Mouse (Mus musculus): Measurements from ENCODE around the gene Vwa3b. TPM values are rescaled to one million over a fixed set of nuclear protein-coding genes. Genes with fewer than 3 reads are reported as not detected.
"Not testable (repeated sequence)": the region's sequence is repeated elsewhere in the genome, so short reads cannot be mapped to it uniquely, and the experiment has no call there.

The Vwa3b gene
- polyA plus RNA-seq, 1 experiment from 2014 or later: 0.34 TPM

DNA sequence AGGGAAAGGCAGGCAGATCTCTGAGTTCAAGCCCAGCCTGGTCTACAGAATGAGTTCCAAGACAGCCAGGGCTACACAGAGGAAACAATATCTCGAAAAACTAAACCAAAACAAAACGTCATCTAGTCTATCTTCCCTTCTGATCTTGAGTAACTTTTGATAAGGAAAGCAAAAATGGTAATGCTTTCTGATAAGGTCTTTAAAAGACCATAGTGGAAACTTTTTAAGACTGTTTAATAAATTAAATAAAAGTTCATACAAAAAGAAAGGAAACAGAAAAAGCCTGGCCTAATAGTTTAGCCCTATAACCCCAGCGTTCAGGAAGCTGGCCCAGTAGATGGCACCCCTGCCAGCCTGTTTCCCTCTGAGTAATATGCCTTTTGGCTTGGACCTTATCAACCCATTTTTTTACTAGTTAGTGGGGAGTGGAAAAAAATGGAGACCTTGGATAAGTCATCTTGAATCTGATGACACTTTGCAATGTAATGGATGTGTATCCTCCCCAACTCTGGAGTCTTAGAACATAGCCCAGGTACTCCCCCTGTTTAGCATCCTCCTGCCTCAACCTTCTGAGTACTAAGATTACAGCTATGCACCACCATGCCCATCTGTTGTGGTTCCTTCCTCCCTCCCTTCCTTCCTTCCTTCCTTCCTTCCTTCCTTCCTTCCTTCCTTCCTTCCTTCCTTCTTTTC, 23.9 kb upstream of the Vwa3b start:
- Histone ChIP-seq H3K4me3 (replicated peaks; ENCODE audit: low read depth, low read length) (no peak overlapping the region), H3K36me3 (ENCODE audit: control insufficient read depth, insufficient read depth, low read length) (no peaks in the 10 kb centered on the region), H3K4me1 (ENCODE audit: control insufficient read depth, insufficient read depth, low read length) (no peaks in the 10 kb centered on the region), H3K27me3 (ENCODE audit: control insufficient read depth, insufficient read depth, low read length) (no peaks in the 10 kb centered on the region), H3K9me3 (ENCODE audit: control insufficient read depth, low read length) (no peaks in the 10 kb centered on the region), H3K9ac (replicated peaks; ENCODE audit: low read length) (no peak overlapping the region), H3K4me2 (ENCODE audit: low read length) (no peak overlapping the region), H3K27ac (replicated peaks; ENCODE audit: low read depth, low read length) (no peak overlapping the region)
- 74% methylated on average over 3 of the region's 3 CpGs for WGBS
- DNase-seq: no peak
- no peak for ATAC-seq (ENCODE audit: low FRiP score, low TSS enrichment)

DNA sequence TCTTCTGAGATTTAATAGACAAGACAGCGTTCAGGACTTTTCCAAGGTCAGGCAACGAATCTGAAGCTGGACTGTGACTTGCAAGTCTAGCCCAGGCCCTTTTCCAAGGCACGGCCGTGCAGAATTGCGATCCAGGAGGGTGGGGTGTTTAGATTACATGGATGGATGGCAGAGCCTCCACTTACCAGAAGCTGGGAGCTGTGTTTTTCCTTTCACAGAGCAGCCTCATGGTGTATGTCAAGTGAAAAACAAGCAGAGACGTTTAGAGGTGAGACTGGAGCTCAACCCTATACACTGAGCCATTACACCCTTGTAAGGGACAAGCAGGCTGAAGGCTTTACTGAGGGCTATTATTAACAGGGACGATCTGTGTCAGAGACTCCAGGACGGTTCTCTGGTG, 21.9 kb upstream of the Vwa3b start:
- no peak for DNase-seq
- H3K9me3 ChIP-seq (ENCODE audit: control insufficient read depth, low read length): no peaks in the 10 kb centered on the region
- H3K9ac ChIP-seq (replicated peaks; ENCODE audit: low read length): no peak overlapping the region
- H3K4me2 ChIP-seq (ENCODE audit: low read length): no peak overlapping the region
- no peaks in the 10 kb centered on the region for H3K27me3 ChIP-seq (ENCODE audit: control insufficient read depth, insufficient read depth, low read length)
- no peaks in the 10 kb centered on the region for H3K4me1 ChIP-seq (ENCODE audit: control insufficient read depth, insufficient read depth, low read length)
- H3K4me3 ChIP-seq (replicated peaks; ENCODE audit: low read depth, low read length): no peak overlapping the region
- no peak overlapping the region for H3K27ac ChIP-seq (replicated peaks; ENCODE audit: low read depth, low read length)
- no peak for ATAC-seq (ENCODE audit: low FRiP score, low TSS enrichment)
- no peaks in the 10 kb centered on the region for H3K36me3 ChIP-seq (ENCODE audit: control insufficient read depth, insufficient read depth, low read length)
- WGBS: 81% methylated on average over 8 of the region's 8 CpGs

GRCm38 (mm10) chr1:37005036-37005435, 21.4 kb upstream of the Vwa3b start:
- Histone ChIP-seq H3K36me3 (ENCODE audit: control insufficient read depth, insufficient read depth, low read length) (no peaks in the 10 kb centered on the region), H3K27me3 (ENCODE audit: control insufficient read depth, insufficient read depth, low read length) (no peaks in the 10 kb centered on the region), H3K4me3 (replicated peaks; ENCODE audit: low read depth, low read length) (no peak overlapping the region), H3K9ac (replicated peaks; ENCODE audit: low read length) (no peak overlapping the region), H3K4me1 (ENCODE audit: control insufficient read depth, insufficient read depth, low read length) (no peaks in the 10 kb centered on the region), H3K27ac (replicated peaks; ENCODE audit: low read depth, low read length) (no peak overlapping the region), H3K4me2 (ENCODE audit: low read length) (no peak overlapping the region), H3K9me3 (ENCODE audit: control insufficient read depth, low read length) (no peaks in the 10 kb centered on the region)
- ATAC-seq (ENCODE audit: low FRiP score, low TSS enrichment): no peak
- WGBS: 81% methylated on average over 5 of the region's 5 CpGs
- DNase-seq: no peak

DNA sequence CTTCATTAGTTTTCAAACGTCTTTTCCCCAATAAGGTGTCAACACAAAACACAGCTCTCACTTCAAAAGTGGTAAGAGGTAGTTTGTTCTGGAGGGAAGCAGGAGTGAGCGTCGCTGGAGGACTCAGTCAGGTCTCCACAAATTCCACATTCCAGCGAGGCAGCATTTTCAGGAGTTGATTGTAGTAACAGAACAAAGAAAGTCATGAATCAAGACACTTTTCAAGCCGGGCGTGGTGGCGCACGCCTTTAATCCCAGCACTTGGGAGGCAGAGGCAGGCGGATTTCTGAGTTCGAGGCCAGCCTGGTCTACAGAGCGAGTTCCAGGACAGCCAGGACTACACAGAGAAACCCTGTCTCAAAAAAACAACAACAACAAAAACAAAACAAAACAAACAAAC, 19.9 kb upstream of the Vwa3b start:
- H3K36me3 ChIP-seq (ENCODE audit: control insufficient read depth, insufficient read depth, low read length); H3K4me1 ChIP-seq (ENCODE audit: control insufficient read depth, insufficient read depth, low read length); ATAC-seq (ENCODE audit: low FRiP score, low TSS enrichment); H3K4me3 ChIP-seq (replicated peaks; ENCODE audit: low read depth, low read length); H3K4me2 ChIP-seq (ENCODE audit: low read length); H3K27ac ChIP-seq (replicated peaks; ENCODE audit: low read depth, low read length); H3K9me3 ChIP-seq (ENCODE audit: control insufficient read depth, low read length); H3K9ac ChIP-seq (replicated peaks; ENCODE audit: low read length); H3K27me3 ChIP-seq (ENCODE audit: control insufficient read depth, insufficient read depth, low read length); DNase-seq: not testable (repeated sequence)
- 88% methylated on average over 10 of the region's 11 CpGs for WGBS

- DNase-seq: no peak
- Histone ChIP-seq H3K27me3 (ENCODE audit: control insufficient read depth, insufficient read depth, low read length) (no peaks in the 10 kb centered on the region), H3K36me3 (ENCODE audit: control insufficient read depth, insufficient read depth, low read length) (no peaks in the 10 kb centered on the region), H3K9ac (replicated peaks; ENCODE audit: low read length) (no peak overlapping the region), H3K9me3 (ENCODE audit: control insufficient read depth, low read length) (no peaks in the 10 kb centered on the region), H3K27ac (replicated peaks; ENCODE audit: low read depth, low read length) (no peak overlapping the region), H3K4me1 (ENCODE audit: control insufficient read depth, insufficient read depth, low read length) (no peaks in the 10 kb centered on the region), H3K4me2 (ENCODE audit: low read length) (no peak overlapping the region), H3K4me3 (replicated peaks; ENCODE audit: low read depth, low read length) (no peak overlapping the region)
- 83% methylated on average over 10 of the region's 10 CpGs for WGBS
- ATAC-seq (ENCODE audit: low FRiP score, low TSS enrichment): no peak
Observed at GRCm38 (mm10) chr1:37009880-37010279, 16.5 kb upstream of the Vwa3b start.

- WGBS: 83% methylated on average over 3 of the region's 3 CpGs
- no peak overlapping the region for H3K4me2 ChIP-seq (ENCODE audit: low read length)
- no peak overlapping the region for H3K4me3 ChIP-seq (replicated peaks; ENCODE audit: low read depth, low read length)
- no peaks in the 10 kb centered on the region for H3K27me3 ChIP-seq (ENCODE audit: control insufficient read depth, insufficient read depth, low read length)
- no peak overlapping the region for H3K9ac ChIP-seq (replicated peaks; ENCODE audit: low read length)
- no peaks in the 10 kb centered on the region for H3K9me3 ChIP-seq (ENCODE audit: control insufficient read depth, low read length)
- H3K27ac ChIP-seq (replicated peaks; ENCODE audit: low read depth, low read length): no peak overlapping the region
- no peaks in the 10 kb centered on the region for H3K4me1 ChIP-seq (ENCODE audit: control insufficient read depth, insufficient read depth, low read length)
- DNase-seq (no peak), ATAC-seq (ENCODE audit: low FRiP score, low TSS enrichment) (no peak)
- no peaks in the 10 kb centered on the region for H3K36me3 ChIP-seq (ENCODE audit: control insufficient read depth, insufficient read depth, low read length)
Observed at GRCm38 (mm10) chr1:37011626-37012209, 14.7 kb upstream of the Vwa3b start.

DNA sequence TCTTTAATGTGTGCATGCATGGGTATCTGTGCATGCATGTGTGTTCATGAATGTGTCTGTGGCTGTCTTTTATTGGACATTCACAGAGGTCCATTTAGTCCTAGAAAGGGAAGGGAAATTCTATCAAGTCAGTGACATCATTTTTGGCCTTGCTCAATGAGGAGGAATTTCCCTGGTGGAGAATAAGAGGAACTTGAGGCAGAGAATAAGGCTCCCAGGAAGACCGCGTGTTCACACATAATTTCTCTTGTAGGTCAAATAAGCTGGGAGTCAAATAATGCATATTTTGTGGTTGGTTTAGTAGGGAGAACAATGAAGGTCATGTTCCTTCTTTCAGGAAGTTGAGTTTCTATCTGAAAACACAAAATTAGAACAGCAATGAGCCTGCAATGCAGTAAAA, 13.4 kb upstream of the Vwa3b start:
- H3K4me3 ChIP-seq (replicated peaks; ENCODE audit: low read depth, low read length): no peak overlapping the region
- ATAC-seq (ENCODE audit: low FRiP score, low TSS enrichment): no peak
- WGBS: 94% methylated on average over 2 of the region's 2 CpGs
- no peaks in the 10 kb centered on the region for H3K36me3 ChIP-seq (ENCODE audit: control insufficient read depth, insufficient read depth, low read length)
- DNase-seq: no peak
- no peak overlapping the region for H3K27ac ChIP-seq (replicated peaks; ENCODE audit: low read depth, low read length)
- H3K4me2 ChIP-seq (ENCODE audit: low read length): no peak overlapping the region
- no peaks in the 10 kb centered on the region for H3K9me3 ChIP-seq (ENCODE audit: control insufficient read depth, low read length)
- no peak overlapping the region for H3K9ac ChIP-seq (replicated peaks; ENCODE audit: low read length)
- no peaks in the 10 kb centered on the region for H3K27me3 ChIP-seq (ENCODE audit: control insufficient read depth, insufficient read depth, low read length)
- no peaks in the 10 kb centered on the region for H3K4me1 ChIP-seq (ENCODE audit: control insufficient read depth, insufficient read depth, low read length)

DNA sequence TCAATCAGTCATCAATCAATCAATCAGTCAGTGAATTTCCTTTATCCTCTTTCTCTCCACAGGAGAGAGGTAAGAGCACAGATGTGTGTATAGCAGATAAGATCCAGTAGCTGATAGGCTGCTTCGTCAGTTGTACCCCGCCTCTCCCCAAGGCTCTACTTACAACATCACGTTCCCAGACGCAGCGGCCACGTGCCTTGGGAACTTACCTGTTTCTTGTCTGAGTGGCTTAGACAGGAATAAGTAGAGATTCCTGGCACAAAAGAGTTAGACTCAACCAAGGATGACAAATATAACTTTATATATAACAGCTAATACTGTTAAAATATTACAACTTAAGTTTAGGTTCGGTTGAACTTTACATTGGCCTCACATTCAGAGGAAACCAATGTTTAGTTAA, 12.7 kb upstream of the Vwa3b start:
- H3K9ac ChIP-seq (replicated peaks; ENCODE audit: low read length): no peak overlapping the region
- DNase-seq: no peak

GRCm38 (mm10) chr1:37019017-37019416, 7.4 kb upstream of the Vwa3b start:
- 95% methylated on average over 6 of the region's 6 CpGs for WGBS
- ATAC-seq (ENCODE audit: low FRiP score, low TSS enrichment): no peak

More for the DNA sequence above, 12.7 kb upstream of the Vwa3b start:
- H3K4me3 ChIP-seq (replicated peaks; ENCODE audit: low read depth, low read length): no peak overlapping the region
- no peak overlapping the region for H3K27ac ChIP-seq (replicated peaks; ENCODE audit: low read depth, low read length)
- no peaks in the 10 kb centered on the region for H3K27me3 ChIP-seq (ENCODE audit: control insufficient read depth, insufficient read depth, low read length)
- H3K4me2 ChIP-seq (ENCODE audit: low read length): no peak overlapping the region
- no peaks in the 10 kb centered on the region for H3K36me3 ChIP-seq (ENCODE audit: control insufficient read depth, insufficient read depth, low read length)
- H3K4me1 ChIP-seq (ENCODE audit: control insufficient read depth, insufficient read depth, low read length): no peaks in the 10 kb centered on the region
- WGBS: 80% methylated on average over 7 of the region's 7 CpGs
- no peaks in the 10 kb centered on the region for H3K9me3 ChIP-seq (ENCODE audit: control insufficient read depth, low read length)
- no peak for ATAC-seq (ENCODE audit: low FRiP score, low TSS enrichment)

More at GRCm38 (mm10) chr1:37019017-37019416, 7.4 kb upstream of the Vwa3b start:
- Histone ChIP-seq H3K9me3 (ENCODE audit: control insufficient read depth, low read length) (no peaks in the 10 kb centered on the region), H3K4me1 (ENCODE audit: control insufficient read depth, insufficient read depth, low read length) (no peaks in the 10 kb centered on the region), H3K27me3 (ENCODE audit: control insufficient read depth, insufficient read depth, low read length) (no peaks in the 10 kb centered on the region), H3K36me3 (ENCODE audit: control insufficient read depth, insufficient read depth, low read length) (no peaks in the 10 kb centered on the region), H3K4me3 (replicated peaks; ENCODE audit: low read depth, low read length) (no peak overlapping the region), H3K9ac (replicated peaks; ENCODE audit: low read length) (no peak overlapping the region), H3K4me2 (ENCODE audit: low read length) (no peak overlapping the region), H3K27ac (replicated peaks; ENCODE audit: low read depth, low read length) (no peak overlapping the region)
- DNase-seq: no peak
